Mouse (Mus musculus) ovary, postnatal 36 days (tissue): ENCODE results near the gene Large1.
A peak's percentile ranks its signal among the peaks of the same experiment; 100 is the strongest.
"Not testable (repeated sequence)": the region's sequence is repeated elsewhere in the genome, so short reads cannot be mapped to it uniquely, and the experiment has no call there.

ENCODE experiments used
- DNase-seq: peaks from one replicate; pipeline ENCODE4 v3.0.0; 2022; ENCODE audit warnings: low spot score, mixed read lengths

The Large1 gene

DNA sequence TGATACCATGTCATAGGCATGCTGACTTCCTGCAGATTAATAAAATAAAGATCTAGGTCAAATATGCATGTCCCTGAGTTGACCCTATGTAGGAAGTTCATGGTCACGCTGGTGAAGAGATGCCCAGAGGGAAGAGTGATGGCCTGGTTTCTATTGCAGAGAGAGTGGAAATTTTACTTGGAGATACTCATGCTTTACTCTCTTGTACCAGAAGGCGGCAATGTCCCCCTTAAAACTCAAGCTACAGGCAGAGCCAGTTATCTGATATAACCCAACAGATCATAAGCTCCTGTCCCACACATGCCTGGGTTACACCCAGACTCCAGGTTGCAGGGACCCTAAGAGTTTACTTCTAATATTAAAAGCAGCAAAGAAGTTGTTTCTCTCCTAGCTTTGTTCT lies 345.9 kb downstream of the Large1 start:
- DNase-seq, result no peak

GRCm38 (mm10) chr8:73003858-73004257 lies 349.5 kb downstream of the Large1 start:
- DNase-seq, result peak; percentile 9

- no peak for DNase-seq
These were observed 359.5 kb downstream of the Large1 start for GRCm38 (mm10) chr8:72993831-72994230.

- DNase-seq, result no peak
These were observed 362.9 kb downstream of the Large1 start for GRCm38 (mm10) chr8:72990425-72990824.

- no peak for DNase-seq
These were observed 370.5 kb downstream of the Large1 start for GRCm38 (mm10) chr8:72982832-72983231.

DNA sequence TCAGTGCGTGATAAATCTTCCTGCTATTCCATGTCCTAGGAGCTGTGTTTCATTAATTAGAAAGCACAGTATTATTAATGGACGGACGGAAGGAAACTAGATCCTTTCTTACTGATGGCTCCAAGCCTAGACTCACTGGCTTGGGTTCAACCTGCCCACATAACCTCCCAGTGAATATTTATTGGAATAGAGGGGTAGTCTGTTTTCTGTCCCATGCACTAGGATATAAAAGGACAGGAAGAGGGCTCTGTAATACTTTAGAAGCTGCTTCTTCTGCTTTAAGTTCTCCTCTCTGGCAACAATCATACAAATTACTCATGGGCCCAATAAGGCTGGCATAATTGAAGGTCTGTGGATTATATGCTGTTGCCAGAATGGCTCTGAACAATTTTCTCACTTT lies 398.3 kb downstream of the Large1 start:
- DNase-seq, result no peak

- DNase-seq, result not testable (repeated sequence)
These were observed 411.9 kb downstream of the Large1 start for GRCm38 (mm10) chr8:72941393-72941792.

GRCm38 (mm10) chr8:72919182-72919902 lies 434.0 kb downstream of the Large1 start:
- DNase-seq, result no peak

DNA sequence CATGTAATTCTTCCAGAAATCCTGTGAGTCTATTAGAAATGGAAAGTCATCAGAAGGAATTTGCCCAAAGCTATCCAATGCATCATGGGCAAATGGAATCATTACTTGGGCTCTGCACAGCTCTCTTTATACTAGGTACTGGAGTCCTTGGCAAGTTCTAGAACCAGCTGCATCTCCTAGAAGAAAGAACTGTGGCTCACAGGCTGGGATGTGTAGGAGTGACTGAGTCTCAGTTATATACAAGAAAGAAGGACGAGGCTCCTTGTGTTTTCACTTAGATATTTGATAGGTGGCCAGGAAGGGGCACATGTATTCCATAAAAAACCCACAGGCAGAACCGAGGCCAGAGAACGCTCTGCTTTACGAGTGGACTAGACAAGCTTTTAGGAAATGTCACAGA lies 447.8 kb downstream of the Large1 start:
- no peak for DNase-seq

- DNase-seq, result no peak
These were observed 451.7 kb downstream of the Large1 start for GRCm38 (mm10) chr8:72901591-72901990.

GRCm38 (mm10) chr8:72899321-72899720 lies 454.0 kb downstream of the Large1 start:
- no peak for DNase-seq

GRCm38 (mm10) chr8:72883033-72883432 lies 470.3 kb downstream of the Large1 start:
- no peak for DNase-seq

DNA sequence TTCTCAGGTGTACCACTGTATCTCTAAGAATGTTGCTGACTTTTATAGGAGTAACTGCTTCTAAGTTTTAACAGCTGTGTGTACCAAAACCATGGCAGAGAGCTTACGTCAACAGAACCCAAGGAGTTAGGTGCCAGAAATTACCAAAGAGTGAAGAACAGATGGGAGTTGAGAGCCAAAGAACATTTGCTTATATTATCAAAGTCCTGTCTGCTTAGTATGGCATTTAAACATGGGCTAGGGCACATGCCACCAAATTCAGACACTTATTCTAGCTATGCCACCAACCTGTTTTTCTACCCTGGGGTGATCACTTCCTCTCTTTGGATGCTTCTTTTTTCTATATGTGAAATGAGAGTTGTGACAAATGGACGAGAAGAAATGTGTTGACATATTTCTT lies 479.9 kb downstream of the Large1 start:
- no peak for DNase-seq

DNA sequence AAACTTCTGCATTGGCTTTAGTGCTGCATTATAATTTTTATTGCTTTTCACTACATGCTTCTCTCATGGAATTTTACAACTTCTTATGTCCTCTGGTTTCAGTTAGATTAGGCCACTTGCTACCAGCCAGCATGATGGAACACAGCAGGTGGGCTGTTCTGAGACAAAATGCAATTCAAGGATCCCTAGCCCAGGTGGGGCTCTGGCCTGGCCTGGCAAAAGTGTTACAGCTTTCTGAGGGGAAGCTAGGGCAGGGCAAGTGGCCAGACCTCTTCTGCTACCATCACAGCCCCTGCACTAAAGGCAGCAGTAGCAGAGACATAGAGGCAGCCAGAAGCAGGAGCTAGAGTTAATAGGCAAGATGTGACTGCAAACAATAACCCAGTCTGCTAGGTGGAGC lies 506.5 kb downstream of the Large1 start:
- DNase-seq, result no peak

DNA sequence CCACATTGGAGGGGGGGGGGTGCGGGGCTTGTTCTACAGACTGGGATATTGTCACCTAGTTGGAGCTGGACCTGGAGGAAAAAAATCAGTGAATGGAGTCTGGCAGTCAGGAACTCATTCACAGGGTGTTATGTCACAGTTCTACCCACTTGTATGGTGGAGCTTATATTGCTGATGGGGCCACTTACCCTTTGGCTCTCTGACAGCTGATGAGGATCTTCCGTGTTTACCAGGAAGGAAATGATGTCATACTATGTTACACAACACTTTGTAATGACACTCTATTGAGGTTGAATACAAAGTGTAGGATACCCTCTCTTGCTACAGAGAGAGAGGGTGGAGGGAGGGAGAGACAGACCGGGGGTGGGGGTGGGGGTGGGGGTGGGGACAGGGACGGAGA lies 517.5 kb downstream of the Large1 start:
- DNase-seq, result no peak

- DNase-seq, result no peak
These were observed 520.2 kb downstream of the Large1 start for GRCm38 (mm10) chr8:72833112-72833511.

DNA sequence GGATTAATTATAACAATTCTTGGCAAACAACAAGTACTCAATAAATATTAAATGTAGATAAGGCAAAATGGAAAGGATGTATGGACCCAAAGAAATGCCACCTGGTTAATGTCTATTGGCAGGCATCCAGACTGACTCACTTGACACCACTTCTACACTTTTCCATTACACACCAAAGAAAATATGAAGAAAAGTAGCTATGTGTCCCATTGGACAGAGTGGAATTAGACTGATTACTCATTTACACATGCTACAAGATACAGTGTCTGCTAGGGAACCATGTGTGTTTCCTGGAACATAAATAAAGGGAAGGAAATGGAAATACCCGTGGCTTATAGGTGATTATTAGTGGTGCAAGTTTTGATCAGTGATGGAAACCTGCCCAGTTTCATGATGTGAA lies 521.0 kb downstream of the Large1 start:
- no peak for DNase-seq

- no peak for DNase-seq
These were observed 535.5 kb downstream of the Large1 start for GRCm38 (mm10) chr8:72817655-72818349.

DNA sequence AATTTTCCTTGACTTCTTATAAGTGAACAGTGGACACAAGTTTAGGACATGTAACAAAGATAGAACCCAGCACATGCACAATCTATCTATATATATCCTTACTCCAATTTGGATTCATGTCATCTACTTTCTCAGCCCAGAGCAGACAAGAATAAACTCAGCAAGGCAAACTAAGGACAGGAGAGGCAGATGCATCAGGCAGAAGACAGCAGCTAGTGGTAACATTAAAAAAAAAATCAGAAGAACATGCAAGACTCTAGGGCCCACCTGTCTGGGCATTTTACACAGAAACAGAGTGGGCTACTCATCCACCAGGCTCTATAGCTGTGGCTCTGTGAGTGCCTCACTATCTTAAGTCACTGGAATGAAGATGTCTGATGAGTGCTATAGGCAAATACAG lies 536.7 kb downstream of the Large1 start:
- DNase-seq, result no peak

GRCm38 (mm10) chr8:72815681-72816080 lies 537.7 kb downstream of the Large1 start:
- no peak for DNase-seq

GRCm38 (mm10) chr8:72812690-72813089 lies 540.6 kb downstream of the Large1 start:
- no peak for DNase-seq

DNA sequence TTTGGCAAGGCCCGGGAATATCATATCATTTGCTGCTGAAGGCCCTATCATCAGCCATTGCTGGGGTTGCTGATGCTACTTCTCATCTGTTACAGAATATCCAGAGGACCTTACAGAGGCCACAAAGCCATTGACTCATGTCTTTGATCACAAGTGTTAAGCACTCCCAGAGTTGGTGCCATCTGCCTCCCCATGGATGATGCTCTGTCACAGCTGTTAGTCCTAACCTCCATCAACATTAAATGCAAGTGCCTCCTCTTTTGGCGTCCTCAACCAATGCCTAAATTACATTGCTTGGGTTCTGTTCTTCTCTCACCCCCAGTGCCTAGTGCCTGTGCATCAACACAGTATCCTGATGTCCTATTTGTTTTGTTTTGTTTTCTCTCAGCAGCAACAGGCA lies 551.8 kb downstream of the Large1 start:
- no peak for DNase-seq

DNA sequence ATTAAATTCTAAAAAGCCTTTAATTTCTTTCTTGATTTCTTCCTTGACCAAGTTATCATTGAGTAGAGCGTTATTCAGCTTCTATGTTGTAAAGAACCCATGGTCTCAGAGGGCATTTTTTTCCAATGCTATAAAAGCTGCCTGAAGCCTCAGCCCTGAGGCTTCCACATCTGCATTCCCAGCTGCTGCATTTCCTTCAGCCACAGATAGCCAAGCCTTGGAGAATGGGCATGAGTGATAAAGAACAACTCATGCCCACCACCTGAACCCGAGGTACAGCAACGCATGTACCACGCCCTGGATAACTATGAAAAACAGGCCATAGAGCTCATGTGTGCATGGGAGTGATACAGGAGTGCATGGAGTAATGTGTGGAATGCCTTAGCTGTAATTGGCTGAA lies 572.7 kb downstream of the Large1 start:
- DNase-seq, result no peak

- DNase-seq, result no peak
These were observed 575.5 kb downstream of the Large1 start for GRCm38 (mm10) chr8:72777797-72778196.
